Mouse (Mus musculus) MEL (cell line): ENCODE measurements around the gene Myh6.

Experiments
- NELFE ChIP-seq: IDR thresholded peaks from 2 replicates; pipeline ENCODE4 v1.6.1; 2011; ENCODE audit warnings: low read depth, low read length, improper control_type of control experiment
- POLR2A ChIP-seq, 2 experiments: IDR thresholded peaks; 2 replicates each; pipeline ENCODE4 v1.6.1; 2011 to 2012; ENCODE audit warnings: low read length in 2 of 2, mild to moderate bottlenecking in 2 of 2, control low read depth in 1 of 2, improper control_type of control experiment in 1 of 2, low read depth in 1 of 2, moderate library complexity in 1 of 2; ENCODE audit not compliant: control insufficient read depth in 1 of 2, insufficient read depth in 1 of 2, poor library complexity in 1 of 2

DNA sequence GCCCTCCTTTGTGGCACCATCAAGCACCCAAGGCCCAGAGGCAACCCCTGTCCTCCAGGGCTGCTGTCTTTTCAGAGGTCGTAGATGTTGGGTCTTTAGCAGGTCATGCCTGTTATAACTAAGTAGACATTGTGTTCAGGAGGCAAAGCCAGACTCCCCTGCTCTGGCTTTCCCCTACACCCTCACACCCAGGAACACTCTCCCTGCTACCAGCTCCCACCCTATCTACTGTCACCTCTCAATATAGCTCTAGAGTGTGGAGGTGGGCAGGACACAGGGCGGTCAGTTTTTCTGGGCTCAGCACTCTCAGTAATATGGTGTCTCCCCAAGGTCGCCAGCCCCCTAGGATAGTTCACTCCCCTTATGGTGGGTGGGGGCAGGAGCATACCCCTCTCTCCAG lies 1.1 kb upstream of the Myh6 start:
- TF ChIP-seq NELFE (no peak), POLR2A (IDR thresholded peaks at IDR 0.05; ENCODE audit: control insufficient read depth in 1 of 2, insufficient read depth in 1 of 2, low read depth in 1 of 2, low read length in 2 of 2, poor library complexity in 1 of 2) (no peak)
